Mouse (Mus musculus) urinary bladder, adult 18-20 months (tissue): ENCODE measurements around the gene Tekt1.

Experiments
- DNase-seq, 2 experiments: peaks; one replicate each; pipeline ENCODE4 v3.0.0; 2022; ENCODE audit warnings: low spot score in 2 of 2, mixed read lengths in 2 of 2

Tekt1 gene

GRCm38 (mm10) chr11:72362347-72362741 is at the start of gene Tekt1:
Gene Tekt1 (minus strand): TSS chr11:72362442.
- DNase-seq = no peak

- DNase-seq = no peak
Measured at GRCm38 (mm10) chr11:72411945-72412344, 49.7 kb upstream of the Tekt1 start.

GRCm38 (mm10) chr11:72411093-72411921 is 49.1 kb upstream of the Tekt1 start, which contains the start of gene Smtnl2:
Gene Smtnl2 (minus strand): TSS chr11:72411713.
- peak; percentile 75 to 89 for DNase-seq

GRCm38 (mm10) chr11:72410521-72411092 is 48.4 kb upstream of the Tekt1 start:
- DNase-seq = no peak

GRCm38 (mm10) chr11:72409649-72410385 is 47.6 kb upstream of the Tekt1 start:
- DNase-seq = no peak

- DNase-seq = no peak
Measured at GRCm38 (mm10) chr11:72408451-72409170, 46.4 kb upstream of the Tekt1 start.

- DNase-seq = no peak
Measured at GRCm38 (mm10) chr11:72407574-72407973, 45.3 kb upstream of the Tekt1 start.

GRCm38 (mm10) chr11:72407081-72407480 is 44.8 kb upstream of the Tekt1 start:
- no peak for DNase-seq

GRCm38 (mm10) chr11:72406079-72406675 is 43.9 kb upstream of the Tekt1 start:
- no peak for DNase-seq

GRCm38 (mm10) chr11:72405532-72405931 is 43.3 kb upstream of the Tekt1 start:
- no peak for DNase-seq

- no peak for DNase-seq
Measured at GRCm38 (mm10) chr11:72402969-72403368, 40.7 kb upstream of the Tekt1 start.

GRCm38 (mm10) chr11:72402017-72402416 is 39.8 kb upstream of the Tekt1 start:
- no peak for DNase-seq

- DNase-seq = no peak
Measured at GRCm38 (mm10) chr11:72401068-72401467, 38.8 kb upstream of the Tekt1 start.

GRCm38 (mm10) chr11:72397811-72398525 is 35.7 kb upstream of the Tekt1 start:
- no peak for DNase-seq

GRCm38 (mm10) chr11:72397072-72397471 is 34.8 kb upstream of the Tekt1 start:
- peak in 1 of 2 experiments; percentile 60 for DNase-seq

- DNase-seq = no peak
Measured at GRCm38 (mm10) chr11:72396621-72397020, 34.4 kb upstream of the Tekt1 start.

- no peak for DNase-seq
Measured at GRCm38 (mm10) chr11:72395652-72396051, 33.4 kb upstream of the Tekt1 start.

GRCm38 (mm10) chr11:72394694-72395093 is 32.5 kb upstream of the Tekt1 start:
- no peak for DNase-seq

GRCm38 (mm10) chr11:72393669-72394068 is 31.4 kb upstream of the Tekt1 start:
- DNase-seq = no peak

- no peak for DNase-seq
Measured at GRCm38 (mm10) chr11:72393243-72393642, 31.0 kb upstream of the Tekt1 start.

GRCm38 (mm10) chr11:72391181-72391580 is 28.9 kb upstream of the Tekt1 start:
- no peak for DNase-seq
